Mouse (Mus musculus) adrenal gland, adult (tissue): Measurements from ENCODE around the gene Fxr1.
A peak's percentile ranks its signal among the peaks of the same experiment; 100 is the strongest.
"Not testable (repeated sequence)": the region's sequence is repeated elsewhere in the genome, so short reads cannot be mapped to it uniquely, and the experiment has no call there.

Source experiments
- DNase-seq, 2 experiments: peaks; one replicate each; pipeline ENCODE4 v3.0.0; 2022 to 2023; ENCODE audit warnings: low spot score in 1 of 2; ENCODE audit not compliant: inconsistent age in 2 of 2

The Fxr1 gene

DNA sequence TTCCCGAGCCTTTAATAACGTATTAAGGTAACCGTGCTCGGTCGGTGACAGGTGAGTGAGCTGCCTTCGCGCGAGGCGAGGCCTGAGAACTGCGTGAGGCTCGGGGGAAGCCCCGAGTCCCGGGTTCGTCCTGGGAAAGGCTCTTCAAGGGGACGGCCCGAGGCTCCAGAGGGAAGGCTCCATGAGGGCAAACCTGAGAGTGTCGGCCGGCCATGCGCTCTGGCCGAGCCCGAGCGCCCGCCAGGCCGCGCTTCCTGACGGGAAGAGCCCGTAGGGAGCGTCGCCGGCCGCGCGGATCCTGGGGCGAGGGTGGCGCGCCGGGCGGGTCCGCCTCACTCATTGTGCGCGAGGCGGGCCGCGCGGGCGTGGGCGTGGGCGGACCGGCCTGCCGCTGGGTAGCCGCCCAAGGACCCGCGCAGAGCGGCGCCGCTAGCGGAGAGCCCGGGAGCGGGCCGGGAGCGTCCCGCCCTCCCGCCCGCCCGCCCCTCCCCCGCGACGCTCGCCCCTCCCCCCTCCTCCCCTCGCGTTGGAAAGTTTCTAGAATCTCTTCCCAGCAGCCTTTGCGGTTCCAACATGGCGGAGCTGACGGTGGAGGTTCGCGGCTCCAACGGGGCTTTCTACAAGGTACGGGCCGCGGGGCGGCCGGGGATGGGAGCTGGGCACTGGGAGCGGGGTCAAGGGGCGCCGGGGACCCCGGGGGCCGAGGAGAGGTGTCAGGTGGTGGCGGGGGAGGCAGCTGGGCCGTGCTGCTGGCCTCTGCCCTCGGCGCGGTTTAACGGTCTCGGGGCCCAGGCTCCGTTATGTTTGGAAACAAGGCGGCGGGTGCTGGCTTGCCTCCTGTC lies at the start of gene Fxr1:
TSS of gene Fxr1 (plus strand) at position 404 of the 842 bp plus-strand sequence.
- DNase-seq, result peak; percentile 93 to 96

GRCm38 (mm10) chr3:33979395-33979794 lies 40.3 kb upstream of the Fxr1 start:
- DNase-seq, result no peak

DNA sequence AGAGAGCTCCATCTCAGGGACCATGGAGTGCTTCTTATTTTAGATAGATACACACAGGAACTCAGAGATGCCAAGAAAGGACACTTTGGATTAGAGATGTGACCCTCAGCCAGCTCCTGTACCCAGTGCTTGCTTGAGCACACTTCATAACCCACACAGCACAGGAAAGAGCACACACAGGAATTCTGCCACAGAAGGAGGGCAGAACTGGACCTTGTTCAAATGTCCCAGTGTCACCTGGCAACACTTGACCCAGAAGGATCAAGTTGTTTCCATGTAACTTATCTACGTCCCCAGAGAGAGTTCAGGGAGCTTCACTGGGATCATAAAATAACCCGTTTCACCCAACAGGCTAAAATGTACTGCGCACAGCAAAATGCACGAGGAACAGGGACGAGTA lies 37.0 kb upstream of the Fxr1 start:
- no peak for DNase-seq

DNA sequence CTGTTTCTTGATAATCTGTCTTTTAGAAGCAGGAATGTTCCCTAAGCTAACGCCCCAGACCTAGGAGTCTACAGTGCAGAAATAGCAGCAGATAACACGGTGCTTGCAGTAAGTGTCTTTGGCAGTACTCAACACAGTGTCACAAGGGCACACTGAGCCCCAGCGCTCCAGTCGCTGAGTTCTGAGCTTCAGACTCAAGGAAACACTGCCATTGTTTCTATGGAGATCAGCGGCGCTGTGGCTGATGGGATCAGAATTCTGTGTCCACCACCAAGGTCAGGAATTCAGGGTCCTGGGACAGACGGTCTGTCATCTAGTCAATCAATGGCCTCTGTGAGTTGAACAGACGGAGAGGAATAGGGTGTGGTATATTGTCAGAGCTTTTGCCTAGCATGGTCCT lies 30.4 kb upstream of the Fxr1 start:
- peak in 1 of 2 experiments; percentile 23 for DNase-seq

GRCm38 (mm10) chr3:33990451-33990850 lies 29.3 kb upstream of the Fxr1 start:
- DNase-seq, result no peak

DNA sequence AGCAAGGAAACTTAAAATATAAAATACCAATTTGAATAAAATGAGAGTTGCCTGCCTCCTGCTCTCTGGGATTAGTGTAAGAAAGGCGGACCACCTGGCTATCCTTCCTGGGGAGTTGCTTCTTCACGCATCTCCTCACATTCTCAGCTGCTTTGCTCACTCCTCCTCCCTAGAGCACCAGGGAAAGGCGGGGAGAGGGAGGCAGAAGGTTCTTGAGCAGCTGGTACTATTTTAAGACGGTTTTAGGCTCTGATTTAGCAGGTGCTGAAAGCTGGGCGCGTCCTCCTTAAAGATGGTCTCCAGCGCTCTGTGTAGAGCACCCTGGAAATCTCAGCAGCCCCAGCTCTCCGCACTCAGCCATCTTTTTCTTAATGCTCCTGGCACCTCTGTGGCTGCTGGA lies 28.8 kb upstream of the Fxr1 start:
- no peak for DNase-seq

GRCm38 (mm10) chr3:33993421-33994126 lies 26.2 kb upstream of the Fxr1 start:
- DNase-seq, result no peak

DNA sequence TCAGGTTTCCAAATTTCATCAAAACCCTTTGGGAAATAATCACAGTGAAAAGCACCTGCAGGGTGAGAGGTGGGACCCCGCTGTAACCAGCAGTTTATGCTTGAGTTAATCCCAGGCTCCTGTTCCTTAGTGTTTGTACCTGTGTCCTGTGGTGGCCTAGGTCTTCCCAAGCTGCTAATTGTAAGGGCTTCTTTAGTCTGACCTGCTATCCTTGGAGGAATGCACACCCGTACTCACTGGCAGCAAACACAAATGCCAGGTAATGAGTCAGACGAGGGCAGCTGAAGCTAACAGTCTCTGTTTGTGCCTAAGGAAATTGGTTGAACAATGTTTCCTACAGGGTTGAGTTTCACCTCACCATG lies 25.6 kb upstream of the Fxr1 start:
- no peak for DNase-seq

GRCm38 (mm10) chr3:34001691-34002090 lies 18.1 kb upstream of the Fxr1 start:
- DNase-seq, result not testable (repeated sequence)

- no peak for DNase-seq
Observed at GRCm38 (mm10) chr3:34003860-34004259, 15.9 kb upstream of the Fxr1 start.

GRCm38 (mm10) chr3:34006301-34006700 lies 13.4 kb upstream of the Fxr1 start:
- no peak for DNase-seq

DNA sequence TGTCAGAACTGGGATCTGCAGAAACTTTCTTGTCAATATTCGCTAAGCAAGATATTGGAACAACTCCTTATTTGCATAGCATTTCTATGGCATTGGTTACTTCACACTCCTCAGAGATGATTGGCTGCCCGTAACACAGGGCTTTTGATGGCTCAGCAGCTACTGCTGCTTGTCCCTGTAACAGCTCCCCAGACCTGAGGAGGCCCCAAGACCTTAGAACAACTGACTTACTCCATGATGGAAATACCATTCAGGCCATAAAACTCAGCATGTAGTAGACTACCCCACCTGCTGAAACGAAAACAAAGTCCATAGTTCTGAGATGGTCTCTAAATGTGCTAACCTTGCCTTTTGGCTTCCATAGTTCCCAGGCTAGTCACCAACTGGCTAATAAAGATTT lies 12.9 kb upstream of the Fxr1 start:
- DNase-seq, result no peak

GRCm38 (mm10) chr3:34007611-34008010 lies 12.1 kb upstream of the Fxr1 start:
- DNase-seq, result peak in 1 of 2 experiments; percentile 42

GRCm38 (mm10) chr3:34008191-34008590 lies 11.6 kb upstream of the Fxr1 start:
- DNase-seq, result peak; percentile 67 to 84

DNA sequence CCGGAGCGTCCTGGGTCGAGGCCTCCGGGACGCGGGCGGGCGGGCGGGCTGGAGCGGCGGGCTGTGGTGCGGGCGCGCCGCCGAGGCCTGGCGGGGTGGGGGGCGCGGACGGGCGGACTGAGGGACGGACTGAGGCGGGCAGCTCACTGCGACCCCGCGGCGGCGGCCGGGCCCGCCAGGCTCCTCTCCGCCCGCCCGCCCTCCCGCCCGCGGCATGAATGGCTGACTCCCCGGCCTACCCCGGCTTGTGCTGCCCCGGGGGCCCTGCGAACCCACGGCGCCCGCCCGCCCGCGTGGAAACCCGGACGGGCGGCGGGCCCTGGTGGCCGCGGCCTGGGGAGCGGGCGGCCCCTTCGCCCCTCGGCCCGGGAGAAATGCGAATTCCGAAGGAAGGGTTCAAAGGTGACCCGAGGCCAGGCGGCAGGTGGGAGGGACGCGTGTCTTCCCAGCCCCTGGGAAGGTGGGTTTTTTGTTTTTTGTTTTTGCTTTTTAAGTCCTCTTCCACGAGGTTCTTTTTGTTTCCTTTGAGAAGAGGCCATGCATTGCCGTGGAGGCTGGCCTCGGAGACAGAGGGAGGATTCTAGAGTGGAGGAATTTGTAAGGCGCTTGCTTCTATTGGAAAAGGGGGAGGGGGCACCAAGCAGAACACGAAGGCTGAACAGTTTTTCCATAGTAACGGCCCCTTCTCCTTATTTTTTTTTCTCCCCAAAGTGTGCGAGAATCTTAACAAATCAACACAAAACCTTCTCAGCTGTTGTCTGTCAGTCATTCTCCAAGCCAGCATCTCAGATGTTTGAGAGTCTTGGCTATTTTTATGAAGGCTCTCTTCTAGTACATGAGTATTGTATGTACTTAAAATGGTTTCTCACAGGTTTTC lies 877 bp downstream of the Fxr1 start:
- DNase-seq, result peak; percentile 24 to 73

DNA sequence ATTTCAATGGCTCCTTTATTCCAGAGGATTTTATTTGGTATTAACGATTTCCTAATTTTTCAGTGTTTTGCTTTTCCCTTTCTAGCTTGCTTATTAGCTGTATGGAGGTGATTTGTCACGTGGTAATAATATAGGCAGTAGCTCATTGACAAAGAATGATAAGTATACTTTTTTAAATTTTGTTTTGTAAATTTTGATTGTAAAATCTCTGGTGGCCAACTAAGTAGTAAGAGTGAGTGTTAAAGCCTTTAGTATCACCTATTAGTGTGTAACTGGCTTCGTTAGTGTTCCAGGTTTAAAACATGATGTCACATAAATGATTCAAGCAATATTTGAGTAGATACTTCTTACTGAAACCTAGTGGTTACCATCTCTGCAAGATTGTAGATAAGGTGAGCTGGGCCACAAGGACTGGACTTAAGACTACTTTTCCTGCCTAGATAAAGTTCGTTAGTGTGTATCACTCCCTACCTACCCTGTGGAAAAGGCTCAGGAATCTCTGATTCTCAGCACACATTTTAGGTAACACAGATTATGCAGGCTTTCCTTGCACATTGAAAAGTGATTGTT lies 1.6 kb downstream of the Fxr1 start:
- DNase-seq, result no peak

DNA sequence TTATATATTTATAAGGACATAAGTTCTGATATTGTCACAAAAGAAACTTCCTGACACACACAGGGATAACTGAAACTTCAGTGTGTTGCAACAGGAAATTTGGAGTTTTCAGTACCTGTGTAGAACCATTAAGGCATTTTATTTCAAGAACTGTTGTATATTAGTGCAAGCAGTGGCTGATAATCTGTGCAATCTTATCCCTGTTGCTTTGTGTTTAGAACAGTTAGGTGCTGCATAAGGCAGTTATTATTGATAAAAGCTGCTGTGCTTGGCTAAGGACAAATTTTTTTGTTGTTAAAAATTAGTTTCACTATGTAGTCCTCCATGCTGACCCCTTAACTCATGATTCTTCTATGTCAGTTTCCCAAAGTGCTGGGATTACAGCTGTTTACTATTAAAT lies 9.2 kb downstream of the Fxr1 start:
- no peak for DNase-seq

DNA sequence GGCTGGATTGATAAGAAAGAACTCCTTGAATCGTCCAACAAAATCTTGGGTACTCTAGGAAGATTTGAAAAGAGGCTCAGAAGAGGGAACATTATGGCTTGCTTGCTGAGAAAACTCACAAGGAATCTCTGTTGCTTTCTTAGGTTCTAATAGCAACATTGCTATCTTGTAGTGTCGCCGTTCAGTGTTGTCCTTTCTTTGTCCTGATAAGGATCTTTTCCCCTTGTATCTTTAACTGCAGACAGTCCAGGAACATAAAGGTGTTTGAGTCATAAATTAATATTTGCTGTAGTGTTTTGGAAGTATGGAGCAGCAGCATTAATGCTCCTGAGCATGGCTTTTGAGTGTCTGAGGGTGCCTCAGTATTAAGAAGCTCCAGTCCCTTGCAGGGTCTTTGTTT lies 10.9 kb downstream of the Fxr1 start:
- DNase-seq, result no peak

DNA sequence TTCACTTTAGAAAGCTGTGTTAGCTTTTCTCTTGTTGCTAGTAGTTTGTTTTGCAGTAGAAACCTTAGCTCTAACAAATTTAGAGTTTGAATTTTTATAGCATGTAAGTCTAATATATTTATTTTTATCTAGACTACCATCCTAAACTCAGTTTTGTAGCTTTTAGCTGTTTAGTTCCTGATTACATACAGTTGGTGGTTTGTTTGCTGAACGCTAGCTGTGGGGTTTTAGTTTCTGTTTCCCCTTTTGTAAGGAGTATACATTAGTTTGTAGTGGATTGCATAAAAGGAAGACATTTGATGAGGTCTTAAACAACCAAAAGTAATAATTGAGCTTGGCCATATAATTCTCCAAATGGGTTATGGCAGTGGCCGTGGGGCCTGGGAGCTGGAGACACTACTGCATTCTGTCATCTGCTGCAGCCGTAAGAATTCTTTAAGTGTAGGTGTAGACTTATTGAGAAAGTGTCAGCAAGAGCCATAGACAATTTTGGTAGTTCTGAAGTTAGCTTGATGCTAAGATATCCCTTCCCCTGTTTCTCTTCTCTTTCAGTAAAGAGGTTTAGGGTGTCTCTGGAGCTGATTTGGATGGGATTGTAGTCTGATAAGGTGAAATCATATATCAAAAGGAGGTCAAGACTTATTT lies 14.1 kb downstream of the Fxr1 start:
- DNase-seq, result no peak

GRCm38 (mm10) chr3:34034803-34035202 lies 15.1 kb downstream of the Fxr1 start:
- DNase-seq, result no peak

DNA sequence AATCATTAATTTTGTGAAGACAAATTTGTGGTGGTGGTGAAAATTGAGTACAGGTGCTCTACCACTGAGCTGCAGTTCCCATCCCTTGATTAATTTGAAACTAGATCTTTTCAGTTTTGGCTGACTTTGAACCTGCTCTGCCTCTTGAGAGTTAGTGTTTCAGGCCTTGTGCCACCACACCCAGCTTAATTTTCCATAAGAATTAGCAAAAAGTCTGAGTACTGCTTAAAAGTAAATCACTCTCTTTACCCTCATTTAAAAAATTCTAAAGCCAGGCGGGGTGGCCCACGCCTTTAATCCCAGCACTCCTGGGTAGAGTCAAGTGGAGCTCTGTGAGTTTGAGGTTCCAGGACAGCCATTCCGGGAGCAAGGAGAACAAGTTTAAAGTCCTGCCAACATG lies 16.0 kb downstream of the Fxr1 start:
- no peak for DNase-seq
